Mouse (Mus musculus): Measurements from ENCODE around the gene Trim28.

DNA sequence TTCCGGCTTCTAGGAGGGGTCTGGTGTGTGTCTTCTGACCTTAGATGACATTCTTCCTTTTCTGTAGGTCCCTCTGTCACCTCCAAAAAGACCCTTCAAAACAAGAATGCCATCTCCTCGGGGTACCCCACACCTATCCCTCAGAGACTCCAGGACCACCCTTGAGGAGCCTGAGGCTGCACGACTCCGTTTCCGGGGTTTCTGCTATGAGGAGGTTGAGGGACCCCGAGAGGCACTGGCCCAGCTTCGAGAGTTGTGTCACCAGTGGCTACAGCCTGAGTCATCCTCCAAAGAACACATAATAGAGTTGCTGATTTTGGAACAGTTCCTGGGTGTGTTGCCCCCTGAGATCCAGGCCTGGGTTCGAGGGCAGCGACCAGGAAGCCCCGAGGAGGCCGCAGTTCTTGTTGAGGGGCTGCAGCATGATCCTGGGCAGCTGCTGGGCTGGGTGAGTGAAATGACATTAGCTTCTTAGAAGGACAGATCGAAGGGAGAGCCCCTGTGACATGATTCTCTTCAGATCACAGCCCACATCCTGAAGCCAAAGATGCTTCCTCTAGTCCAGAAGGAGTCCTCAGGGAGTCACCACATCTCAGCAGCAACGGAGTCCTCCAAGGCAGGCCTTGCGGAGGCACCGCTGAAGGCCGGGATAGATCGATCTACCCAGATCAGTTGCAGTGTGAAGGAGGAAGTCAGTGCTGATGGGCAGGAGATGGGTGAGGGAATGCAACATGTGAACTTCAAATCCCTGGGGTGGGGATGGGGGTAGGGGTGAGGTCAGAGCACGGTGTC is 19.8 kb upstream of the Trim28 start:
- TF ChIP-seq GATA1 (IDR thresholded peaks at IDR 0.05; ENCODE audit: low read length) (no peak), TAL1 (IDR thresholded peaks at IDR 0.05; ENCODE audit: low read length) (no peak)
